Mouse (Mus musculus) small intestine, adult 2 months (tissue): ENCODE data around the gene Abcb4. TPM values are rescaled to one million over a fixed set of nuclear protein-coding genes. Genes with fewer than 3 reads are reported as not detected.
"Not testable (repeated sequence)": the region's sequence is repeated elsewhere in the genome, so short reads cannot be mapped to it uniquely, and the experiment has no call there.

Experiments
- H3K27ac ChIP-seq: fragments of 200-500 bp; 2 replicates; pipeline ENCODE4 v1.5.1; 2012; ENCODE audit warnings: low read depth, low read length, control low read depth, inconsistent platforms; ENCODE audit not compliant: insufficient read depth
- H3K27me3 ChIP-seq: fragments of 200-500 bp; 2 replicates; pipeline ENCODE4 v1.6.1; 2012; ENCODE audit warnings: mild to moderate bottlenecking, moderate library complexity, low read length, inconsistent platforms; ENCODE audit not compliant: control insufficient read depth, insufficient read depth
- H3K36me3 ChIP-seq: fragments of 200-500 bp; 2 replicates; pipeline ENCODE4 v1.6.1; 2012; ENCODE audit warnings: mild to moderate bottlenecking, low read length, control low read depth, inconsistent platforms; ENCODE audit not compliant: control insufficient read depth, insufficient read depth
- H3K4me1 ChIP-seq: fragments of 200-500 bp; 2 replicates; pipeline ENCODE4 v1.6.1; 2012; ENCODE audit warnings: low read length, inconsistent platforms, mixed read lengths; ENCODE audit not compliant: control insufficient read depth, insufficient read depth, insufficient read length
- H3K4me3 ChIP-seq: fragments of 200-500 bp; 2 replicates; pipeline ENCODE4 v1.5.1; 2012; ENCODE audit warnings: low read depth, mild to moderate bottlenecking, control low read depth, inconsistent platforms, low read length, moderate library complexity
- CTCF ChIP-seq: fragments of 200-500 bp; IDR thresholded peaks from 2 replicates; pipeline ENCODE4 v1.5.1; 2012; ENCODE audit warnings: low read depth, mild to moderate bottlenecking, control low read depth, inconsistent platforms, low read length, moderate library complexity, mixed read lengths; ENCODE audit not compliant: insufficient replicate concordance, insufficient read length; ENCODE audit errors: extremely low read depth
- POLR2A ChIP-seq: fragments of 200-500 bp; IDR thresholded peaks from 2 replicates; pipeline ENCODE4 v1.6.1; 2012; ENCODE audit warnings: low read depth, mild to moderate bottlenecking, control low read depth, inconsistent platforms, low read length, moderate library complexity
- WGBS: fragments of 180-500 bp; shearing (Covaris S2); methylation state at CpG from one replicate; pipeline ENCODE4 v1.1.7; 2018; 5-methylcytosine and 5-hydroxymethylcytosine counted together
- polyA plus RNA-seq: library from polyadenylated mRNA; depleted of rRNA; stranded (reverse); fragments of >200 nt; gene quantifications from 2 replicates; pipeline ENCODE4 v1.2.3, GENCODE M21; 2012; rRNA removed

Gene Abcb4
- polyA plus RNA-seq, result 0.11 TPM in 1 of 2 replicates, not detected in the other

GRCm38 (mm10) chr5:8893300-8894103, at the start of gene Abcb4:
Abcb4 (plus strand) TSS chr5:8893717.
- TF ChIP-seq POLR2A (no peak), CTCF (no peak)
- Histone ChIP-seq H3K27ac (no peak within 1 kb of the TSS), H3K4me1 (0 out of 2 replicates have a peak, but pooled peaks cover 2% of the 10 kb centered on the region), H3K36me3 (no peaks in the 10 kb centered on the region), H3K4me3 (peak within 1 kb of the TSS; percentile 66), H3K27me3 (no peaks in the 10 kb centered on the region)
- under 1% methylated on average over 64 of the region's 65 CpGs for WGBS

- not testable (repeated sequence) for H3K27me3 ChIP-seq, H3K4me1 ChIP-seq
- WGBS, result 87% methylated on average over 8 of the region's 9 CpGs
Observed at GRCm38 (mm10) chr5:8848607-8849575, 44.6 kb upstream of the Abcb4 start.

GRCm38 (mm10) chr5:8850851-8851250, 42.7 kb upstream of the Abcb4 start:
- H3K4me1 ChIP-seq, result no peaks in the 10 kb centered on the region
- no peak overlapping the region for H3K4me3 ChIP-seq
- H3K36me3 ChIP-seq, result no peaks in the 10 kb centered on the region
- no peaks in the 10 kb centered on the region for H3K27me3 ChIP-seq
- H3K27ac ChIP-seq, result no peak overlapping the region
- TF ChIP-seq CTCF, result no peak
- TF ChIP-seq POLR2A, result no peak
- WGBS, result 71% methylated on average over 4 of the region's 4 CpGs

More at GRCm38 (mm10) chr5:8848607-8849575, 44.6 kb upstream of the Abcb4 start:
- not testable (repeated sequence) for H3K36me3 ChIP-seq, H3K27ac ChIP-seq, H3K4me3 ChIP-seq

- H3K4me3 ChIP-seq, result no peak overlapping the region
- TF ChIP-seq CTCF (no peak), POLR2A (no peak)
- no peak overlapping the region for H3K27ac ChIP-seq
- no peaks in the 10 kb centered on the region for H3K27me3 ChIP-seq
- WGBS, result 73% methylated on average over 6 of the region's 6 CpGs
- no peaks in the 10 kb centered on the region for H3K4me1 ChIP-seq
- no peaks in the 10 kb centered on the region for H3K36me3 ChIP-seq
Observed at GRCm38 (mm10) chr5:8857201-8857600, 36.3 kb upstream of the Abcb4 start.

- H3K36me3 ChIP-seq, result no peaks in the 10 kb centered on the region
- no peaks in the 10 kb centered on the region for H3K27me3 ChIP-seq
- H3K4me3 ChIP-seq, result no peak overlapping the region
- H3K4me1 ChIP-seq, result peaks cover 1% of the 10 kb centered on the region; the same call in 1 of the 2 replicates
- 56% methylated on average over 1 of the region's 1 CpGs for WGBS
- no peak for TF ChIP-seq CTCF
- TF ChIP-seq POLR2A, result no peak
- no peak overlapping the region for H3K27ac ChIP-seq
Observed at GRCm38 (mm10) chr5:8861811-8862210, 31.7 kb upstream of the Abcb4 start.

- TF ChIP-seq POLR2A, result no peak
- TF ChIP-seq CTCF, result no peak
- WGBS, result 69% methylated on average over 14 of the region's 14 CpGs
- H3K27me3 ChIP-seq, result no peaks in the 10 kb centered on the region
- H3K4me1 ChIP-seq, result peaks cover 1% of the 10 kb centered on the region; the same call in 1 of the 2 replicates
- H3K27ac ChIP-seq, result no peak overlapping the region
- H3K4me3 ChIP-seq, result no peak overlapping the region
- no peaks in the 10 kb centered on the region for H3K36me3 ChIP-seq
Observed at GRCm38 (mm10) chr5:8863580-8864337, 29.8 kb upstream of the Abcb4 start.

GRCm38 (mm10) chr5:8865630-8866029, 27.9 kb upstream of the Abcb4 start:
- H3K4me1 ChIP-seq, H3K36me3 ChIP-seq, H3K27me3 ChIP-seq, H3K27ac ChIP-seq, H3K4me3 ChIP-seq: not testable (repeated sequence)
- 98% methylated on average over 11 of the region's 11 CpGs for WGBS
